Mouse (Mus musculus) intestine, embryonic 14.5 days (tissue): ENCODE measurements around the gene Orai1. TPM values are rescaled to one million over a fixed set of nuclear protein-coding genes. Genes with fewer than 3 reads are reported as not detected.

Experiments used
- ATAC-seq: fragments of 200-750 bp; cut with Nextera tagmentation; replicated peaks from 2 replicates; pipeline ENCODE4 v1.8.0; 2017; ENCODE audit warnings: low read depth, moderate number of reproducible peaks, moderate TSS enrichment, moderate library complexity; ENCODE audit not compliant: low FRiP score, low TSS enrichment
- DNase-seq: peaks from one replicate; pipeline ENCODE4 v3.0.0-alpha.2; 2018; ENCODE audit warnings: low spot score
- H3K27ac ChIP-seq: fragments of 300-500 bp; sonication (generic); 2 replicates; pipeline ENCODE4 v1.5.1; 2014; ENCODE audit warnings: low read depth, mild to moderate bottlenecking, control low read depth
- H3K27me3 ChIP-seq: fragments of 300-500 bp; sonication (generic); replicated peaks from 2 replicates; pipeline ENCODE4 v1.6.1; 2014; ENCODE audit warnings: low read length, control low read depth; ENCODE audit not compliant: control insufficient read depth, insufficient read depth
- H3K36me3 ChIP-seq: fragments of 300-500 bp; sonication (generic); 2 replicates; pipeline ENCODE4 v1.6.1; 2014; ENCODE audit warnings: low read length, control low read depth; ENCODE audit not compliant: control insufficient read depth, insufficient read depth
- H3K4me1 ChIP-seq: fragments of 300-500 bp; sonication (generic); replicated peaks from 2 replicates; pipeline ENCODE4 v1.6.1; 2014; ENCODE audit warnings: low read length, control low read depth, mixed read lengths; ENCODE audit not compliant: control insufficient read depth, insufficient read depth
- H3K4me2 ChIP-seq: fragments of 300-500 bp; sonication (generic); 2 replicates; pipeline ENCODE4 v1.6.1; 2014; ENCODE audit warnings: low read length
- H3K4me3 ChIP-seq: fragments of 300-500 bp; sonication (generic); 2 replicates; pipeline ENCODE4 v1.5.1; 2014; ENCODE audit warnings: low read depth, low read length, control low read depth, mixed read lengths
- H3K9ac ChIP-seq: fragments of 300-500 bp; sonication (generic); 2 replicates; pipeline ENCODE4 v1.6.1; 2014; ENCODE audit warnings: mild to moderate bottlenecking, low read length
- H3K9me3 ChIP-seq: fragments of 300-500 bp; sonication (generic); 2 replicates; pipeline ENCODE4 v1.6.1; 2016; ENCODE audit warnings: low read length, control low read depth; ENCODE audit not compliant: control insufficient read depth
- WGBS: fragments of 180-500 bp; shearing (Covaris S2); extraction: QIAGEN DNeasy Blood & Tissue Kit; methylation state at CpG from one replicate; pipeline ENCODE4 v1.1.7; 2014; 5-methylcytosine and 5-hydroxymethylcytosine counted together
- polyA plus RNA-seq: library from polyadenylated mRNA; unstranded; fragments of >200 nt; fragmentation: Nextera tagmentation; extraction: Ambion mirVana; gene quantifications from 2 replicates; pipeline ENCODE4 v1.2.1, GENCODE M21; 2014

Gene Orai1
- polyA plus RNA-seq, 1 experiment from 2014 or later = 17.7 TPM

- 60% methylated on average over 10 of the region's 10 CpGs for WGBS
- H3K4me3 ChIP-seq = no peak overlapping the region
- no peaks in the 10 kb centered on the region for H3K27me3 ChIP-seq
- H3K36me3 ChIP-seq = no peaks in the 10 kb centered on the region
- no peak overlapping the region for H3K4me2 ChIP-seq
- H3K9ac ChIP-seq = no peak overlapping the region
- ATAC-seq (no peak), DNase-seq (no peak)
- H3K9me3 ChIP-seq = no peaks in the 10 kb centered on the region
- peak overlapping the region; percentile 14; the same call in 1 of the 2 replicates for H3K27ac ChIP-seq
- peaks cover 27% of the 10 kb centered on the region for H3K4me1 ChIP-seq
Observed at GRCm38 (mm10) chr5:123019336-123020016, 4.6 kb downstream of the Orai1 start.

DNA sequence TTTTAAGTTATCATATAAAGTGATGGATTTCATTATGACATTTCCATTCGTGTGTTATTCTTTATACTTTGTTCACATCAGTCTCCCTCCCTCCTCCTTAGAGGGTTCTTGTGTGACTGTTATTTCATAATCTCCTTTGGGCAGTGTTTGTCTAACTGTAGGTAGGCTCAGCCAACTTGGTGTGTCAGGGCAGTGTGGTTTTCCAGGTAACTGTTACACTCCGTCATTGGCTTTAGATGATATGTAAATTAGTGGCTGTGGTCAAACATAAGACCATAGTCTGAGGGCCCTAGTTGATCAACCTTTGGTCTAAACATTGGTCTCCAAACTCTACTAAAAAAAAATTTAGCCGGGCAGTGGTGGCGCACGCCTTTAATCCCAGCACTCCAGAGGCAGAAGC is 5.6 kb downstream of the Orai1 start:
- H3K27ac ChIP-seq = no peak overlapping the region; the same call in 1 of the 2 replicates
- DNase-seq (no peak), ATAC-seq (no peak)
- H3K36me3 ChIP-seq = no peaks in the 10 kb centered on the region
- no peak overlapping the region for H3K4me2 ChIP-seq
- peaks cover 26% of the 10 kb centered on the region for H3K4me1 ChIP-seq
- H3K9ac ChIP-seq = no peak overlapping the region
- no peaks in the 10 kb centered on the region for H3K27me3 ChIP-seq
- WGBS = 91% methylated on average over 5 of the region's 5 CpGs
- H3K4me3 ChIP-seq = no peak overlapping the region
- H3K9me3 ChIP-seq = no peaks in the 10 kb centered on the region

GRCm38 (mm10) chr5:123021438-123021837 is 6.6 kb downstream of the Orai1 start:
- 89% methylated on average over 7 of the region's 7 CpGs for WGBS
- Histone ChIP-seq H3K4me1 (peaks cover 22% of the 10 kb centered on the region), H3K36me3 (no peaks in the 10 kb centered on the region), H3K9me3 (no peaks in the 10 kb centered on the region), H3K4me2 (no peak overlapping the region), H3K9ac (no peak overlapping the region), H3K27ac (no peak overlapping the region), H3K4me3 (no peak overlapping the region), H3K27me3 (no peaks in the 10 kb centered on the region)
- no peak for DNase-seq
- ATAC-seq = no peak

DNA sequence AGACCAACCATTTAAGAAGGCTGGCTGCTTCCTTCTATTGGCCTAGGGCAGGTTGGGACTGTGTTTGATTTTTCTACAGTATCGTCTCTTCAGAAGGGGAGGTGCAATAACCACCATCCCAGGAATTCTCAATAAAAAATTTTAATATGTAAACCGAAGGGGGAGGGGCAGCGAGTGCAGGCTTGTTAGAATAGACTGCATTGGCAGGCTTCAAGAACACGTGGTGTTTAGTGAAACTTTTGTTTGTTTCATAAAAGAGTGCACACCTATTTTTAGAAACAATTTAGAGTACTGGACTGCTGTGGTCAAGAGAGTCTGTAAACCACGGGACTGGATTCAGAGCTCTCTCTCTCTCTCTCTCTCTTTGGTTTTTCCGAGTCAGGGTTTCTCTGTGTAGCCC is 8.2 kb downstream of the Orai1 start:
- Histone ChIP-seq H3K27me3 (no peaks in the 10 kb centered on the region), H3K27ac (no peak overlapping the region), H3K9ac (no peak overlapping the region), H3K36me3 (no peaks in the 10 kb centered on the region), H3K4me2 (no peak overlapping the region), H3K4me3 (no peak overlapping the region), H3K9me3 (no peaks in the 10 kb centered on the region), H3K4me1 (peaks cover 17% of the 10 kb centered on the region)
- no peak for DNase-seq
- no peak for ATAC-seq
- 79% methylated on average over 6 of the region's 6 CpGs for WGBS

- Histone ChIP-seq H3K4me1 (peaks cover 10% of the 10 kb centered on the region), H3K36me3 (peaks cover 3% of the 10 kb centered on the region; the same call in 1 of the 2 replicates), H3K9me3 (no peaks in the 10 kb centered on the region), H3K27ac (no peak overlapping the region), H3K27me3 (no peaks in the 10 kb centered on the region), H3K4me3 (no peak overlapping the region), H3K9ac (no peak overlapping the region), H3K4me2 (no peak overlapping the region)
- WGBS = 78% methylated on average over 6 of the region's 6 CpGs
- ATAC-seq = no peak
- no peak for DNase-seq
Observed at GRCm38 (mm10) chr5:123024312-123024711, 9.4 kb downstream of the Orai1 start.

- Histone ChIP-seq H3K4me1 (0 out of 2 replicates have a peak, but pooled peaks cover 4% of the 10 kb centered on the region), H3K9me3 (no peaks in the 10 kb centered on the region), H3K4me2 (no peak overlapping the region), H3K9ac (no peak overlapping the region), H3K36me3 (peaks cover 10% of the 10 kb centered on the region; the same call in 1 of the 2 replicates), H3K4me3 (no peak overlapping the region), H3K27ac (no peak overlapping the region), H3K27me3 (no peaks in the 10 kb centered on the region)
- ATAC-seq (no peak), DNase-seq (no peak)
- WGBS = 68% methylated on average over 9 of the region's 9 CpGs
Observed at GRCm38 (mm10) chr5:123024965-123025573, 10.2 kb downstream of the Orai1 start.

DNA sequence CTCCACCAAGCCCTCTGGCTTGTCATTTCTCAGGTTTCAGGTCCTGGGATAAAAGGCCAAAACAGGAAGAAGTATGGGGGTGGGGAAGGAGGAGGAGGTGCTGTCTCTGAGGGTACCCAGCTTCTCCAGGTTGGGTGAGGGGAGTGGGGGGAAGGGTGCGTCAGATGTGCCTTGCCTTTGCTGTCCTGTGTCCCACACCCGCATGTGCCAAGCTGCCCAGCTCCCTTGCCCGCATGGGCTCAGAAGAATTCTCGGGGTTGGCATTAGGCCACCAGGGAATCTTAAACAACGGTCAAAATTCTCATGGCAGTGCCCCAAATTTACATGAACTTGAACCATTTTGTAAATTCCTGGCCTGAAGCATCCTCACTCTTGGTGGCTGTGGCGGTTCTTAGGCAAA is 11.5 kb downstream of the Orai1 start:
- 0 out of 2 replicates have a peak, but pooled peaks cover 4% of the 10 kb centered on the region for H3K4me1 ChIP-seq
- H3K36me3 ChIP-seq = peaks cover 20% of the 10 kb centered on the region
- no peaks in the 10 kb centered on the region for H3K27me3 ChIP-seq
- H3K4me2 ChIP-seq = no peak overlapping the region
- DNase-seq (no peak), ATAC-seq (no peak)
- no peaks in the 10 kb centered on the region for H3K9me3 ChIP-seq
- no peak overlapping the region for H3K27ac ChIP-seq
- WGBS = 55% methylated on average over 6 of the region's 6 CpGs
- no peak overlapping the region for H3K9ac ChIP-seq
- no peak overlapping the region for H3K4me3 ChIP-seq

GRCm38 (mm10) chr5:123027436-123027835 is 12.6 kb downstream of the Orai1 start:
- WGBS = 59% methylated on average over 6 of the region's 6 CpGs
- no peaks in the 10 kb centered on the region for H3K27me3 ChIP-seq
- peaks cover 23% of the 10 kb centered on the region for H3K36me3 ChIP-seq
- H3K9me3 ChIP-seq = no peaks in the 10 kb centered on the region
- no peak overlapping the region for H3K27ac ChIP-seq
- H3K4me1 ChIP-seq = 0 out of 2 replicates have a peak, but pooled peaks cover 4% of the 10 kb centered on the region
- H3K4me3 ChIP-seq = no peak overlapping the region
- DNase-seq (no peak), ATAC-seq (no peak)
- no peak overlapping the region for H3K4me2 ChIP-seq
- no peak overlapping the region for H3K9ac ChIP-seq

DNA sequence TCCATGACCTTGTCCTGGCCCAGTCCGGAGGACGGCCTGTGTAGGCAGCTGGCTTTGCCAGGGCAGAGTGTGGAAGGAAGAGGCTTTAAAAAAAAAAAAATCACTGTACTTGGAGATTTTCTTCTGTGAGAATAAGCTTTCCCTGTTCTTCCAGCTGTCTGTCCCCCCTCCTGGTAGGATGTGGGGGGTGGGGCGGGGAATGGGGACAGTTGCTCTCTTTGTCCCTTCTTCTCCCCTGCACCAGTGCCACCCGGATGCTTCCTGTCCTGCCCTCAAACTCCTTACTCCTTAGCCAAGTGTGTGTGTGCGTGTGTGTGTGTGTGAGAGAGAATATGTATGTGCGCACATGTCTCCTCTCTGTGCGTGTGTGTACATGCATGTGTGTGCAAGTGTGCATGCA is 14.9 kb downstream of the Orai1 start:
- H3K9me3 ChIP-seq = no peaks in the 10 kb centered on the region
- H3K4me1 ChIP-seq = 0 out of 2 replicates have a peak, but pooled peaks cover 4% of the 10 kb centered on the region
- H3K4me2 ChIP-seq = no peak overlapping the region
- no peak overlapping the region for H3K4me3 ChIP-seq
- ATAC-seq (no peak), DNase-seq (no peak)
- 75% methylated on average over 7 of the region's 7 CpGs for WGBS
- H3K36me3 ChIP-seq = peaks cover 23% of the 10 kb centered on the region
- H3K27me3 ChIP-seq = no peaks in the 10 kb centered on the region
- no peak overlapping the region for H3K9ac ChIP-seq
- H3K27ac ChIP-seq = no peak overlapping the region
